Mouse (Mus musculus) small intestine, adult 10 weeks (tissue): ENCODE results near the gene Egln2. TPM values are rescaled to one million over a fixed set of nuclear protein-coding genes. Genes with fewer than 3 reads are reported as not detected.

Experiments used
- polyA plus RNA-seq: library from polyadenylated mRNA; stranded (reverse); fragments of 350-450 nt; fragmentation: Illumina TruSeq; extraction: RNeasy Lipid Tissue Mini Kit (QIAGEN cat#74804); gene quantifications from one replicate; pipeline ENCODE4 v1.2.3, GENCODE M21; 2014; ENCODE audit warnings: low replicate concordance

Gene Egln2
- 4.3 TPM for polyA plus RNA-seq

DNA sequence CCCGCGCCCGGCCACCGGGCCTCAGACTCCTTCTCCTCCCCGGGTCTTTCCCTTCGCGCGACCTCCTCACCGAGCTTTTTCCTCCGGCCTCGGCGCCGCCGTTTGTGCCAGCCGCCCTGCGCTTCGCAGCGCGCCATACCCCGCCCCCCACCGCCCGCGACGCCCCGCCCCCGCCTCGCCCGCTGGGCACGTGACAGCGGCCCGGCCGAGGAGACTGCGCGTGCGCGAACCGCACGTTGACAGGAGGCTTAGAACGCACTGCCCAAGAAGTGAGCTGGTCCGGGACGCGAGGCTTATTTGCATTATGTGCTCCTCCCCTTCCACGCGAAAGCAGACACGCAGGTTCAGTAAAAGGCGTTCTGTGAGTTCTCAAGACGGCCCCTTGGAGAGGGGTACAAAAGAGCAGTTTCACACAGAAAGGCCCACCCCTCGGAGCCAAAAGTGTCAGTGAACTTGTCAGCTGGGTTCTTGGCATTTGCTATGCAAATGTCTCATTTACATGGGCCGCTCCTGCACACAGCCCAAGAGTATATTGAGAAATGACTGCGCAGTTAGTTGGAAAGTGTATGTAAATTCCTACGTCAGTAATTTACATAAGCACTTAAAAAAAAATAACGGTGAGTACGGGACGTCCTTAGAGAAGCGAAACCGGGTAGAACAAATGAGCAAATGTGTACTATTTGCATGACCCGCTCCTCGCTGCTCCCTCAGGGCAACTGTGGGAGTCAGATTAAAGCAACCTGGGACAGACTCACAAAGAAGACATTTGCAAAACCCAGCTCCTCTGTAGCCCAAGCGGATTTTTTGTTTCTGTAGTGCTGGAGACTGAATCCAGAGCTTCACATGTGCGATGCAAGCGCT, at the start of gene Egln2:
Egln2 (minus strand) TSS at position 189 of the 861 bp plus-strand sequence.

DNA sequence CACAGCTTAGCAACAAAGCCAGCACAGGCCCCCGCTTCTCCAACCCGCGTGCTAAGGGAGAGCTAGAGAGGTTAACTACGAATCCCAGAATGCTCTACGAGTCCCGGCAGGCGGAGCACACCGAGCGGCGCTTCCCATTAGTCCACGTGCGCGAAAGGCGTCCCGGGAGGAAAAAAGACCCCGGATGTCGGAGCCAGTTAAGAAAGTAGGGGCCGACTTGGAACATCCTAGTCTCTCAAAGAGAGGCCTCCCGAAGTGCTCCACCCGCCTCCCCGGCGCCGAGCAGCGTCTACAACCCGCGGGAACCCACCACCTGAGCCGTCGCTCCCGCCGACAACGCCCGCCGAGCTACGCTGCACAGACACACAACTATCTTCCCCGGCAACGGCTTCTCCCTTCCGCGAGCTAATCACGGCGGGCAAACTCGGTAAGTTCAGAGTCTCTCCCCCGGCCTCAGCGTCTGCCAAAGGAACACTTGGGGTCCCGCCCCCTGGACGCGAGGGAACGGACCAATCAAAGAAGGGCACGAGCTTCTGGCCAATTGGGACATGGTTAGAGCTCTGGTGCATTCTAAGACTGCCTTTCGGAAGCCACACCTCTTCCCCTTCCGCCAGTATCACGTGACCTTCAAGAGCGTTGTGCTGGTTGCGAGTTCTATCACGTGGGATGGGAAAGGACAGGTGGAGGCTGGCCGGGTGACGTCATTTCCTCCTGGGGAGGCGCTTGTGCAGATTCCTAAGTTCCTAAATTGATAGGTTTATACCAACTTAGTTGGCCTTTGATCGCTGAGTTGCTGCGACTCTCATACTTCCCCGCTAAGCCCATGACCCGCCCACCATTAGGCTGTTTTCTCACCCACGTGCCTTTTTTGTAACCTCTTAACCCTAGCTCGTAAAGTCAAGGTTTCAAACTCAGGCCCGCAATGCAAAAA, 29.3 kb upstream of the Egln2 start, which contains the start of the genes BC024978 and Snrpa:
BC024978 (plus strand) TSS at position 101 of the 931 bp plus-strand sequence.
Snrpa (minus strand) TSS at position 591 of the 931 bp plus-strand sequence.

DNA sequence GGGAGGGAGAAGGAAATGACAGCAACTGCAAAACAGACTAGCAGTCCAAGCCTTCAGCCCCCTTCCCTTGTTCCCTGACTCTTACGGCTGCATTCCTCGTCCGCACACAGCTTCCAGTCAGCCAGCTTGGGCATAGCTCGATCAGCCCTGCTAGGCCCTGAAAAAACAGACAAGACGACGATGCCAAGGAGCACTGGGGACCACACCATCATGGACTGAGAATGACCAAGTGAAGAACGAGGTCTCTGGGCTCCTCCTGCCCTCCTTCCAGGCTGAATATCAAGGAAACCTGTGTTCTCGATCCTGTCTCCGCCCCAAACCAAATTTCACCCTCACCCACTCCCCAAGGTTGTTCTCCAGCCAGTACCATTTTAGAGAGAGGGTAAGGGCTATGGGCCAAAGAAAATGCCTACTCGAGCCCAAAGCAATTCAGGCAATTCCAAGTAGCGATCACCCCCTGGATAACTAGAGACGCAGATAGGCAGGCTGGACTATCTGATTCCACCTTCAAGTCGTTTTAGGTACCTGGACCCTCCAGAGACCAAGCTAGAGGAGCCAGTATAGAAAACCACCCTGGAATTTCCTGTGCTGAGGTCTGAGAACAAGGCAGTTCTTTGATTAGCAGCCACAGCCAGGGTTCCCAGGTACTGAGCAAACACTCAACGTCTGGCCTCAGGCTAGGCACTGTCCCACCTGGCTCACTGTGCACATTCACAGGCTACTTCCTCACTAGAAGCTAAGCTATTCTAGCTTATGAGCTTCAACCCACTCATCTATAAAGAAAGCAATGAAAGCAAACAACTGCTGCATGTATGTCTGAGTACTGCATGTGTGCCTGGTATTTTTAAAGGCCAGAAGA, 14.5 kb upstream of the Egln2 start, which contains the start of the genes Gm21983 and Mia:
Gm21983 (minus strand) TSS at position 250 of the 859 bp plus-strand sequence.
Mia (minus strand) TSS at position 321 of the 859 bp plus-strand sequence.

DNA sequence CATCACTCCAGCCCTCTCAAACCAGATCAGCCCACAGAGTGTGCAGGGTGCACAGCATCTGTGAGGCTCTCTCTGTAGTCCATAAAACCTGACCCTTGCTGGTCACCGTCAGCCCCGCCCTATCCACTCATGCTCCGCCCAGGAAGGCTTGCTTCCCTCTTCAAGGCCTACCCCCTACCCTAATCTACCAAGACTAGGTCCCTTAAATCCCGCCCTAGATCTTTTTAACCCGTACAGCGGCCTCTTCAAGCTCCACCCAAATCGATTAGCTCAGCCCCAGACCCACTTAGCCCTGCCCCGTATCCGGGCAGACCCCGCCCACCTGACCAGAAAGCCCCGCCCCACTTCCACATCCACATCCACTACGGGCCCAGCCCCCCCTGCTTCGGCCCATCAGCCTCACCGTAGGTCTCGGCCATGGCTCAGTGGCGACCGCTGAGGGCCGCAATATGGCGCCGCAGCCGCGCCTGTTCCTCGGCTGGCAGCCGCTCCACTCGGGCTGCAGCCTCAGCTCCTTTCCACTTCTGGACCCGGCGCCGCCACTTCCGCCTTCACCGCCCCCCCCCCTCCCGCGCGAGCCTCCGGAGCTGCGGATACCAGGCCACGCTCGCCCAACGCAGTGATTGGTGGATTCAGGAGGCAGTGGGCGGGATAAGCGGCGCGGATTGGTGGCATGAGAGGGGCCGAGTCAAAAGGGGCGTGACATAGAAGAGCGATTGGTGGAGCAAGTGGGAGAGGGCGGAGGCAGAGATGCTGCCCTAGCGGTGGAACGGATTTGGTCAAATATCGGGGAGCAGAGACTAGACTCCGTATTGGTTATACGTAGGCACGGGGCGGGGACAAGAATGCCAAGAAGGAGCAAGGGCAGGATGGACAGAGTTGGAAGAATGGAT, 12.0 kb upstream of the Egln2 start, which contains the start of gene Rab4b:
Rab4b (minus strand) TSS at position 573 of the 893 bp plus-strand sequence.

DNA sequence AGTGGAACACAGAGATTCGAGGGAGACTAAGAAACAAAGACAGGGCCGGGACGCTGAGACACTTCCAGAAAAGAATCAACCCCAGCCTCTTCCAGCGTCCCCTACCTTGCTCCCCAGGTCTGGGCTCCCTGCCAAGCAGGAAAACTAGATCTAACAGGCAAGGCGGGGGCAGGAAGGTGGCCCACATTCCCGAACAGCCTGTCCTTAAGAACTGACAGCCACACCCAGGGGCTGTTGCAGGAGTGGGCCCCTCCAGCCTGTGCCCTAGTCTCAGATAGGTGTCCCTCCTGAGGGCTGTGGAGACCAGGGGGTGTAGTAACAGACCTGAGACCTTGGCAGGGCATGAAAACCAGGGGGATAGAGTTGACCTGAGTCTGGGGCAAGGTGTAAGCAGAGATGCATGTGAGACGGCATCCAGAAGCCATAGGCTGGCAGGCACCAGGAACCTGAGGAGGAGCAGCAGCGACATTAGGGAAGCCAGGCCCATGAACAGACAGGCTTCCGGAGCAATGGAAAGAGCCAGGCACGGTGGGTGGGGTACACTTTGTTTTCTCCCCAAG, 13.3 kb downstream of the Egln2 start, which contains the start of gene Cyp2t4:
Cyp2t4 (plus strand) TSS at position 510 of the 560 bp plus-strand sequence.

DNA sequence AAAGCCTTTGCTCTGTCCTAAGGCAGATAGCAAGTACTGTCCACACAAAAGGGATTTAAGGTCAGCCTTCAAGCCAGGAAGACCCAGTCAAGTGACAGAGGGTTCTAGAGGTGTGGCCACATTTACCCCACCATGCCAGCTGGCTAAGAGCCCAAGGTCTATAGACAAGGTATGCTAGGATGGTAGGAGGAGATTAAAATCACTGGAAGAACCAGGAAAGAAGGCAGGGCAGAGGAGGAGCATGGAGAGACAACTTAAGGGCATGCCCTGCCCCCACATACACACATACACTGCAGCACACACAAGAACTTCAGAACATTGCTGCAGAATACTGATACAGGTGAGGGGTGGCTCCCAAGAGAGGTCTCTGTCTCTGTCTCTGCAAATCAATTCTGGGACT, 46.9 kb downstream of the Egln2 start, which contains the start of gene Cyp2f2:
Cyp2f2 (plus strand) TSS at position 234 of the 400 bp plus-strand sequence.

Other genes with a start within 250 kb of the Egln2 start
- not detected for gene Cyp2a22, start 227.4 kb downstream of the Egln2 start, polyA plus RNA-seq
- gene Cyp2a12, start 137.7 kb downstream of the Egln2 start, polyA plus RNA-seq = 1.1 TPM
- gene Cyp2f2, start 46.9 kb downstream of the Egln2 start, polyA plus RNA-seq = not detected
- not detected for gene Cyp2t4, start 13.1 kb downstream of the Egln2 start, polyA plus RNA-seq
- gene Rab4b, start 12.1 kb upstream of the Egln2 start, polyA plus RNA-seq = 2.8 TPM
- gene Gm21983, start 14.3 kb upstream of the Egln2 start, polyA plus RNA-seq = not detected
- not detected for gene Mia, start 14.4 kb upstream of the Egln2 start, polyA plus RNA-seq
- gene BC024978, start 29.0 kb upstream of the Egln2 start, polyA plus RNA-seq = 4.9 TPM
- 2.3 TPM for gene Snrpa, start 29.5 kb upstream of the Egln2 start, polyA plus RNA-seq
- 0.45 TPM for gene Itpkc, start 61.9 kb upstream of the Egln2 start, polyA plus RNA-seq
- gene Coq8b, start 66.2 kb upstream of the Egln2 start, polyA plus RNA-seq = not detected
- gene Numbl, start 91.6 kb upstream of the Egln2 start, polyA plus RNA-seq = 0.07 TPM
- not detected for gene Ltbp4, start 170.9 kb upstream of the Egln2 start, polyA plus RNA-seq
- gene Shkbp1, start 189.2 kb upstream of the Egln2 start, polyA plus RNA-seq = not detected
- not detected for gene Gm20479, start 190.6 kb upstream of the Egln2 start, polyA plus RNA-seq